Mouse (Mus musculus) urinary bladder, adult 18-20 months (tissue): ENCODE data around the gene Nudt13.
"Not testable (repeated sequence)": the region's sequence is repeated elsewhere in the genome, so short reads cannot be mapped to it uniquely, and the experiment has no call there.

Experiments
- DNase-seq, 2 experiments: peaks; one replicate each; pipeline ENCODE4 v3.0.0; 2022; ENCODE audit warnings: low spot score in 2 of 2, mixed read lengths in 2 of 2

Nudt13 gene

DNA sequence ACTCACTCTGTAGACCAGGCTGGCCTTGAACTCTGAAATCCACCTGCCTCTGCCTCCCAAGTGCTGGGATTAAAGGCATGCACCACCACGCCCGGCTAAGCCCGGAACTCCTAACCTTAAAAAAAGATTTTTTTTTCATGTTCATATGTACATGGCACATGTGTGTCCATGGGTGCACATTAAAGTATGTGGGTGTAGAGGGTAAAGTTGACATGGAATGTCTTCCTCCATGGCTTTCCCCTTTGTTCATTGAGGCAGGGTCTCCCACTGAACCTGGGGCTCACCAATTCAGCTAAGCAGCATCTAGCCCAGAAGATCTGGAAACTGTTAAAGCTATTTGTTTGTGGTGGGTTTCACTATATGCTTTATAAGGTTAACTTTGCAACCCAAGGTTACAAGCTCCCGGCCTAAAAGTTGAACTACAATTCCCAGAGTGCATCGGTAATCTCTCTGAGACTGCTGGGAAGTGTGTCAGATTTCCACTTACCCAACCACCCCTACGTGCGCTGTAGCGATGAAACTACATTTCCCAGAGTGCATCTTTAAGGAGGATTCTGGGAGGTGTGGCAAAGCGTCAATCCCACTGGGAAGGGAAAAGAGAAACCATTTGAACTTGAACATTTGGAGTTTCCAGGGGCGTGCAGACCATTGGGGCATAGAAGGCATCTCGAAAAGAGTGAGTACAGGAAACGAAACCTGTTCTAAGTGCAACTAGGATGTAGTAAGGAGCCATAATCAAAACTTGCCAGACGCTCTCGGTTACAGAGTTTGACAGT, at the start of gene Nudt13:
Gene Nudt13, plus strand, starts transcription at position 581 of the 776 bp plus-strand sequence.
- peak; percentile 53 to 82 for DNase-seq

GRCm38 (mm10) chr14:20245318-20245717, 49.2 kb upstream of the Nudt13 start:
- no peak for DNase-seq

DNA sequence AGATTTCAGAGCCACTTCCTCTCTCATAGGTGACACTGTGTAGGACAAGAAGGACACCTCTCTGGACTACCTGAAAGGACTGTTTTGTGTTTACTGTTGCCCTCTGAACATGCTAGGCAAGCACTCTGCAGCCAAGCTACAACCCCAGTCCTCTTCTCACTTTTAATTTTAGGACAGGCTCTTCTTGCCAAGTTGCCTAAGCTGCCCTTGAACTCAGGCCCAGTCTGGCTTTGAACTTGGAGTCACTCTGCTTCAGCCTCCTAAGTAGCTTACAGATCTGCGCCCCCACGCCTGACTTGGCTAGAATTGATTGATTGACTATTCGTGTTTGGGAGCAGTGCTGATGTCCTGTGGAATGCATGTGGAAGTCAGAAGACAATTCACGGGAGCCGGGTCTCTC, 48.6 kb upstream of the Nudt13 start:
- no peak for DNase-seq

GRCm38 (mm10) chr14:20246811-20247266, 47.7 kb upstream of the Nudt13 start:
- DNase-seq: peak; percentile 39 to 69

- DNase-seq: no peak
Observed at GRCm38 (mm10) chr14:20248001-20248400, 46.5 kb upstream of the Nudt13 start.

DNA sequence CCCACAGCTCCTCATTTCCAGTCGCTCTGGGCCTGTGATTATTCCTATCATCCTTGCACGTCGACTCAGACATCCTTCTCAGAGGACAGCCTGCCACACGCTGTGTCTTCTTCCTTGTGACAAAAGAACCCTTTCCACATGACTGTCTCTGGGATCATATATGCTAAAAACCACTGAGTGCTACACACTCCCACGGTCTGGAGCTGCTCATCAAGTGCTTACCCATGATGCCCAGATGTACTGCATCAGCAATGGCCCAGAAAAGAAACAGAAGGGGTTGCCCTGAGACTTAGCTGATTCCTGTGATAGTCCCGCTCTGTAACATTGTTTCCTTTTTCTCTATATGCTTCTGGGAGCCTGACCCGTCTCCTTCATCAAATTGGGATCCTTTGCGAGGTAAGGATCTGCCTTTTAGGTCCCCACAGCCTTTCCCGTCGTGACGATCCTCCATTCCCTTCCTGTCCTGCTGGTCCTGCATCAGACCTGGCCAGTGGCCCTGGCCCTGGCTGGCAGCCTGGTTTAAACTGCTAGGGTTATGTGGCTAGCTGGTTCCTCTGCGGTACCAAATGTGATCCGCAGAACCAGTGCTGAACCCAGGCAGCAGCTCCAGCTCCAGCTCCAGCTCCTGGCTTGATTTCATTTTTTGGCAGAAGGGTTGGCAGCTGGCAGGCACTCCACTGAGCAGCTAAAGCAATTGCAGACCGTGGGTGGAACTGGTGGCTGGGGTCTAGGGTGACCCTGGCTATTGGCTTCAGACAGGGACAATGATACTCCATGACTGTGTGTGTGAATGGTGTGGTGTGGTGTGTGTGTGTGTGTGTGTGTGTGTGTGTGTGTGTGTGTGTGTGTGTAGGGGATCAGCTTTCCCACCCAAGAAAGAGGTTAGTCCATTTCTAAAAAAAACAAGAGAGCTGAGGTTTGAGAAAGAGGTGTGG, 44.0 kb upstream of the Nudt13 start:
- no peak for DNase-seq

DNA sequence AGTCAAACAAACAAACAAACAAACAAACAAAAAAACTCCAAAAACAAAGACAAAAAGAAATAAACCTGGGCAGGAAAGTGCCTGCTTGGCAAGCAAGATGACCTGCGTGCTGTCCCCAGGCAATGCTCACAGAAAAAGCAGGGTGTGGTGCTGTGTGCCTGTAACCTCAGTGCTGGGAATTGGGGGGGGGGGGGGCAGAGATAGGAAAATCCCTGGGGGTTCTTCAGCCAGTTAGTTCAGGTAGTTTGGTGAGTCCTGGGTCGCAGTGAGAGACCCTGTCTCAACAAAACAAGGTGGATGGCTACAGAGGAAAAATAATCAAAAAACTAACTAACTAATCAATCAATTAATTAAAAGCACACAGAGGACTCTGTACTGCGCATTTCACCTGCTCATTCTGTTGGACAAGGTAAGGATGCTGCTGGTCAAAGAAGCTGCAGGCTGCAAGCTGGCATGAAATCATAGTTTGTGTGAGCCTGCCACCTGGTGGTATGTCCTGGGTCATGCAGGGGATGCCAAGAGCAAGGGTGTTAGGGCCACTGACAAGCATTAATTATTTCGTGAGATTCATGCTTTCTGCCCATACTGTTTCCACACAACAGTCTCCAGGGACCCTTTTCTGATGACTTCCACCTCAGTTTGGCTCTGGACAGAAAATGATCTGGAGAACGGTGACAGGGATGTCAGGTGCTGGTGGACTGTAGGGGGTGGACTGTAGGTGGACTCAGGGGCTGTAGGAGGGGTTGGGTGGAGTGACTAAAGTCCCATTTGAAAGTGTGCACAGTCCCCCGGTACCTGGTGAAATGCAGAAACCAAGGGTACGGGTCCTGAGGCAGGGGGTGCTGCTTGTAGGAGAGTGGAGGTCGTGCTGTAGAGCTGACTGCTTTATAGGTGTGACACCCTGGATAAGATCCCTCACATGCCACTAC, 36.0 kb upstream of the Nudt13 start:
- DNase-seq: peak; percentile 73 to 76

DNA sequence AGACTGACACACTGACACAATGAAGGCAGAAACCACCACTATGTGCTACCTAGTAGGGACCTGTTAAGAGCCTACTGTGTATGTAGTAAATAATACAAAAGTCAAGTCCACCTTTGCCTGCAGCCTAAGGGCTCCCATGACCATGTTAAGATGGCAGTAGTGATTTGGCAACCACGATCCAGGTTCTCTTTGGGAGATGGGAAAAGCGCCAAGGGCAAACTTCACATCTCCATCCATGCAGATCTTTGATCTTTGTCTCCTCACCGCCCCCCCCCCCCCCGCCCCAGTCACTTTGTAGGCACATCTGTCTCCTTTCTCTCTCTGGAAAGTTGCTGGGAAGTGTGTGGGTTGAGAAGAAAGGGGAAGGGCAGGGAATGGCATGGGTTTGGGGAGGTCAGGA, 32.2 kb upstream of the Nudt13 start:
- no peak for DNase-seq

- DNase-seq: no peak
Observed at GRCm38 (mm10) chr14:20268421-20268820, 26.1 kb upstream of the Nudt13 start.

DNA sequence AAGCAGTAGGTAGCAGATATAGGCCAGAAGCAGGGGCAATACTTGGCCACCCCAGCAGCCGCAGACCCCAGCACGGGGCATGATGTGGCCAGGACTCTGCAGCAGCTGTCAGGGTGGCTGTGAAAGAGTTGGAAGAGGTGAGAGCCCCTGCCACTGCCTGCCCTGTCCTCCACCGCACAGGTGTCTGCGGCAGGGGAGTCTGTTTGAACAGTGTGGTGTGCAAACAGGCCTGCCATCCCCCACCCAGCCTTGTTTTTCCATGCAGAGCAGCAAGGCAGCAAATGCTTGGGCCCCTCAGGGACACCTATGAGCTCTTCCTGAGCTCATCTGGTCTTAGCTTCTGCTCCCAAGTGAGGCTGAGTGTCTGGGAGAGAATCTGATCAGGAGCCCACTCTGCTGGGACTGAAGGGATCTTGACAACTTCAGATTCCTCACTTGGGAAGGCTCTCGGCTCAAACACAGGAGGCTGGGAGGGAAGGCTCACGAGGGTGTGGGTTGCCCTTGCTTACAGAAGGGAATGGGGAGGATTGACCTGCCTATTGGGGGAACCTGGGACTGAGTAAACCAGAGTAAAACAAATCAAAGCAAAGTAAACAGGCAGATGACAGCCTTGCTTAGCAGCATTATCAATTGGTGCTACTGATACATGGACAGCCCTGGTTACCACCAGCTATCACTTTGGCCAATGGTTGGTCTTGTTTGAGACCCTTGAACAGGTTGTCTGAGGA, 25.3 kb upstream of the Nudt13 start, which contains the start of gene Kcnk16:
Gene Kcnk16, minus strand, starts transcription at position 118 of the 728 bp plus-strand sequence.
- no peak for DNase-seq

- peak; percentile 30 to 46 for DNase-seq
Observed at GRCm38 (mm10) chr14:20291391-20291790, 3.1 kb upstream of the Nudt13 start.

DNA sequence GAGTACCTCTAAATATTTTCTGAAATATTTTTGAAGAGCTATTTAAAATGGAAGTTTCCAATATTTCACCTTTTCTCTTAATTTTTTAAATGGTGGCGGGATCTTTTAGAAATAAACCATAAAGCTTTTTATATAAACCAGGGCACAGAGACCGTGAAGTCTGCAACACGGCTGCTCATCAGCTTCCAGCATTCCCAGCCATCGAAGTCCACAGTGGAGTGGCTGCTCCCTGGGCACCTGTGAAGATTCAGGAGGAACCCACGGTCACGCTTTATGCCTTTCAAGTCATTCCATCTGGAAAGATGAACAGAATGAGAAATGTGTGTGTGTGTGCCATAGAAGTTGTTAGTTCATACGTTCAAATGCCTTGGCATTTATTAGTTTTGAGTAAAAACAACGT, 450 bp downstream of the Nudt13 start:
- no peak for DNase-seq

- DNase-seq: no peak
Observed at GRCm38 (mm10) chr14:20297616-20298015, 3.1 kb downstream of the Nudt13 start.

DNA sequence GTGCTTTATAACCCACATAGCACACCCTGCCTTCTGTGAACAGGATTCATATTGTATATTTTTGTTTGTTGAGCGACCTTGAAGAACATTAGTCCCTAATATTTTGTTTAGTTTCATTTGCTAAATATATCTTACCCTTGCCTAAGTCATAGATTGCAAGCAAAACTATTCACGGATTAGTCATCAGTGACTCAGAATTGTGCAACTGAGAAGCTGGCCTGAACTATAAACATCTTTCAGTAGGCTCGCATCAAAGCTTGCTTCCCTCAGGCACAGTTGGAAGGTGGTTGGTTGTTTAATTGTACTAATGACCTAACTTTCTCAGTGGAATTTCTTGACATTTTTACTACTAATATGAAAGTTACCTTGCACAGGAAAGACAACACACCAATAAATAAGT, 3.6 kb downstream of the Nudt13 start:
- DNase-seq: peak in 1 of 2 experiments; percentile 50

GRCm38 (mm10) chr14:20305085-20305484, 10.6 kb downstream of the Nudt13 start:
- not testable (repeated sequence) for DNase-seq

- DNase-seq: no peak
Observed at GRCm38 (mm10) chr14:20315137-20315536, 20.6 kb downstream of the Nudt13 start.

- DNase-seq: peak in 1 of 2 experiments; percentile 43
Observed at GRCm38 (mm10) chr14:20319420-20319819, 24.9 kb downstream of the Nudt13 start.

GRCm38 (mm10) chr14:20324196-20324595, 29.7 kb downstream of the Nudt13 start:
- DNase-seq: no peak

DNA sequence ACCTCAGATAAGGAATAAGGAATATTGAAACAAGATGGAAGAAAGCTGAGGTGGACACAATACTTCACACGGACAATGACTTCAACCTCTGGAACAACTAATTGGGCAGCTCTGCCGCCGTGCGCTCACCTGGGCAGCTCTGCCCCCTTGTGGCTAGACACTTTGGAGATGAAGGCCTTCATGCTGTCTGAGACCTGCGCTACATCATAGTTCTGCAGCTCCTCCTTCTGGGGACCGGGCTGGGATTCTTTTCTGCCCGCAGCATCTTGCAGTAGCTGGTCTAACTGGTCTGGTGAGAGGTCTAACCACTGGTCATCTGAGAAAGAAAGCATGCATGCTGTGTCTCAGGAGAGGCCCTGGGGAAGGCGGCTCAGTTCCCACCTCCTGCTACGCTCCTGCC, 34.0 kb downstream of the Nudt13 start:
- DNase-seq: peak; percentile 65 to 74

- DNase-seq: no peak
Observed at GRCm38 (mm10) chr14:20331316-20331715, 36.8 kb downstream of the Nudt13 start.

- no peak for DNase-seq
Observed at GRCm38 (mm10) chr14:20339415-20339814, 44.9 kb downstream of the Nudt13 start.
